Mouse (Mus musculus): ENCODE results near the gene Gstm6. TPM values are rescaled to one million over a fixed set of nuclear protein-coding genes. Genes with fewer than 3 reads are reported as not detected.

The Gstm6 gene
- polyA plus RNA-seq, 1 experiment from 2014 or later = 9.5 TPM

DNA sequence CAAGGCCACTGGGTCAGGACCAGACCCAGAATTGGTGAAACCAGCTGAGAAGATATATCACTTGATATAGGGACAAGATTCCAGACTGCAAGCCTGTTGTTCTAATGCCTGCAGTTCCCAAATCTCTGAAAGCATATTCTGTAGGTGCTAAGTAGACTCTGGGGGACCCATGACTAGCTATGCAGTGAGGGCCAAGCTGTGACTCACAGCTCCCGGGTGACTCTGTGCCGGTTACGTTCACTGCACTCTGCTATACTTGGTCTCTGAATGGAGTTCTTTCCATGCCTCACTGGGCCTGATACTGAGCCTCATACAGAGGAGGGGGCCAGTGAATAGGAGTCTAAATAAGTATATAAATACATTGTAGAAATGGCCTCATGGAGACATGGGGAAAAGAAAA is 15.7 kb downstream of the Gstm6 start:
- Histone ChIP-seq H3K4me1 (peaks cover 10% of the 10 kb centered on the region), H3K4me3 (no peak overlapping the region), H3K27me3 (replicated peaks) (peaks cover 5% of the 10 kb centered on the region; the same call in 1 of the 2 replicates), H3K27ac (replicated peaks) (no peak overlapping the region), H3K4me2 (no peak overlapping the region), H3K9ac (no peak overlapping the region), H3K9me3 (no peaks in the 10 kb centered on the region), H3K36me3 (no peaks in the 10 kb centered on the region)
- ATAC-seq (ENCODE audit: extremely low read depth, insufficient number of reproducible peaks, low FRiP score, low TSS enrichment) = no peak
- WGBS = 75% methylated on average over 3 of the region's 3 CpGs

DNA sequence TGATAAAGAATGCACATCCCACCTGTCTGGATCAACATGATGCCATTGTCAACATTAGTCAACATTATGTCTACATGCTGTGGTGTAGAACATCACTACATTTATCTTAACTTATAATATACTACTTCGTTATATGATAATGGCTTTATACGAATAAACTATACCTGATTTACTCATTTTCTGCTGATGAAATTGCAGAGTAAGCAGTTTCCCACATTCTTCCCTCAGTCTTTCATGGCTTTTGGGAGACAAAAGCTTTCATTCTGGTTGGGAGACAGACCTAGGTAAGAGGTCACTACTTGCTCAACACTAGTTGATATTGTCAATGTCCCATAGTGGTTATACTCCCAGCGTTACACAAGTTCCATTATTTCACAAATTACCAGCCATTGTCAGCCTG is 18.2 kb downstream of the Gstm6 start:
- Histone ChIP-seq H3K27ac (replicated peaks) (no peak overlapping the region), H3K9ac (no peak overlapping the region), H3K9me3 (no peaks in the 10 kb centered on the region), H3K4me1 (no peaks in the 10 kb centered on the region), H3K27me3 (replicated peaks) (peaks cover 16% of the 10 kb centered on the region; the same call in 1 of the 2 replicates), H3K36me3 (no peaks in the 10 kb centered on the region), H3K4me2 (no peak overlapping the region), H3K4me3 (no peak overlapping the region)
- 76% methylated on average over 3 of the region's 3 CpGs for WGBS
- no peak for ATAC-seq (ENCODE audit: extremely low read depth, insufficient number of reproducible peaks, low FRiP score, low TSS enrichment)

DNA sequence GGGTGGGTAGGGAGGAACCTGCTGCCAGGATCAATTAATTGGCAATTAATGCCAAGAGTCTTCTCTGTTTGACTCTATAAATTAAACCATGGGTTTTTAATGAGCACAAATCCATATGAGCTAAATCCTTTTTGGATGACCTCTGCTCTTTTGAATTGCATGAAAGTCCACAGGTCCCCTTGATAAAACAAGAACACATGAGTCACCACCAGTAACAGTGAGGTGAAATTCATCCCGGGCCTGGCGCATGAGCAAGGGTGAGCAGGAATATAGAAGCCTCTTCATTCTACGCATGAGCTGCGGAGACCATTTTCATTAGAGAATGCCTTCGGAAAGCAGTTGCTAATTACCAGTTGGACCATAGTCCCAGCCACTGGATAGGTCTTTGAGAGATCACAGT is 23.2 kb downstream of the Gstm6 start:
- Histone ChIP-seq H3K4me2 (no peak overlapping the region), H3K4me1 (no peaks in the 10 kb centered on the region), H3K9me3 (no peaks in the 10 kb centered on the region), H3K27ac (replicated peaks) (no peak overlapping the region), H3K27me3 (replicated peaks) (peaks cover 30% of the 10 kb centered on the region), H3K9ac (no peak overlapping the region), H3K36me3 (no peaks in the 10 kb centered on the region), H3K4me3 (no peak overlapping the region)
- ATAC-seq (ENCODE audit: extremely low read depth, insufficient number of reproducible peaks, low FRiP score, low TSS enrichment) = no peak
- WGBS = 92% methylated on average over 5 of the region's 5 CpGs

DNA sequence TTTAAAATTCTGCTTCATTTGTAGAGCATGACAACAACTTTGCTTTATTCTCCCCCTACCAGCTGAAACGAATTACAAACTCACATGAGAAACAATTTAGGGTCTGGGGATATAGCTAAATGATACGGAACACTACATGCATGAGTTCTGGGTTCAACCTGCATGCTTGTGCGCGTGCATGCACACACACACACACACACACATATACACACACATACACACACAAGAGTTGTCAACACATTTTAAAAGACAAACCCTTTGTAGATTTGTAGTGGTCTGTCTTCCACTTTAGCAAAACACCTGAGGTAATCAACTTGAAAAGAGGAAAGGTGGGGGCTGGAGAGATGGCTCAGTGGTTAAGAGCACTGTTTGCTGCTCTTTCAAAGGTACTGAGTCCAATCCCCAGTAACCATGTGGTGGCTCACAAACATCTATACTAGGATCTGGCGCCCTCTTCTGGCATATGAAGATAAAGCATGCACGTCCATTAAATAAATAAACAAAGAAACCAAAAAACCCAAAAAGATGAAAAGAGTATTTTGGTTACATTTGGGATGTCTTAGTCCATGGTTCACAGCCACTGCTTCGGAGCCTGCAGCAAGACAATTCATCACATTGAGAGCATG is 25.7 kb downstream of the Gstm6 start:
- no peak overlapping the region for H3K27ac ChIP-seq (replicated peaks)
- H3K36me3 ChIP-seq = no peaks in the 10 kb centered on the region
- no peak for ATAC-seq (ENCODE audit: extremely low read depth, insufficient number of reproducible peaks, low FRiP score, low TSS enrichment)
- H3K9me3 ChIP-seq = no peaks in the 10 kb centered on the region
- no peaks in the 10 kb centered on the region for H3K4me1 ChIP-seq
- H3K9ac ChIP-seq = no peak overlapping the region
- H3K4me2 ChIP-seq = no peak overlapping the region
- WGBS = 52% methylated on average over 7 of the region's 7 CpGs
- H3K4me3 ChIP-seq = no peak overlapping the region
- peaks cover 25% of the 10 kb centered on the region for H3K27me3 ChIP-seq (replicated peaks)

DNA sequence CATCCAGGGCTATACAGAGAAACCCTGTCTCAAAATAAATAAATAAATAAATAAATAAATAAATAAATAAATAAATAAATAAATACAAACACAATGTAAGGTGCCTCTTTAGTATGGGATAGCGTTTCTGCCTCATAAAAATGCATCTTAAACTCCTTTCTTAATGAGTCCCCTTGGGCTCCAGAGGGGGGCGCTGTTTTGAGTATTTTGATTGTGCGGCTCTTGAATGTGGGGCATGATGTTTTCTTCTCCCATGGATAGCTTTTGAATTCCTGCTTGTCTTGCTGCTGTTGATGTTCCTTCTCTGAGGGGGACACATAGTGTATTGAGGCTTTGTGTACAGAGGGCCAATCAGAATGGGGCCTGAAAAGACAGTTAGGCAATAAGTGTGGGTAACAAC is 26.5 kb downstream of the Gstm6 start:
- H3K4me1 ChIP-seq = no peaks in the 10 kb centered on the region
- WGBS = 72% methylated on average over 3 of the region's 3 CpGs
- H3K36me3 ChIP-seq = no peaks in the 10 kb centered on the region
- no peak overlapping the region for H3K4me3 ChIP-seq
- ATAC-seq (ENCODE audit: extremely low read depth, insufficient number of reproducible peaks, low FRiP score, low TSS enrichment) = no peak
- H3K9ac ChIP-seq = no peak overlapping the region
- H3K27ac ChIP-seq (replicated peaks) = no peak overlapping the region
- H3K27me3 ChIP-seq (replicated peaks) = peaks cover 25% of the 10 kb centered on the region
- H3K9me3 ChIP-seq = no peaks in the 10 kb centered on the region
- no peak overlapping the region for H3K4me2 ChIP-seq

DNA sequence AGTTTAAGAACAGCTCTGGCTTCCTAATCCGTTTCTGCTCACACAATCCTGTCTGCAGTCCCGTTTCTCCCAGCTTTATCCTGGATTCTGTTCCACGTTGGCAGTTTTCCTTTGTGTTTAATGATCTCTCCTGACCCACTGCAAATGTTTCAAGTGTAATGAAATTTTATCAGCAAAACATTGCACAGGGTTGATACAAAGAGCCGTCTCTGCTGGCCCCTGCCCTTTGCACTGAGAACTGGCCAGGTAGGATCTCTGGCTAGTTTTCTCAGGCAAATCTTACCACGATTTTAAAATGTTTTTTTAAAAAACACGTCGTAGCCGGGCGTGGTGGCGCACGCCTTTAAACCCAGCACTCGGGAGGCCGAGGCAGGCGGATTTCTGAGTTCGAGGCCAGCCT is 26.9 kb downstream of the Gstm6 start:
- Histone ChIP-seq H3K9ac (no peak overlapping the region), H3K4me3 (no peak overlapping the region), H3K4me2 (no peak overlapping the region), H3K4me1 (no peaks in the 10 kb centered on the region), H3K27me3 (replicated peaks) (peaks cover 24% of the 10 kb centered on the region), H3K9me3 (no peaks in the 10 kb centered on the region), H3K27ac (replicated peaks) (no peak overlapping the region), H3K36me3 (no peaks in the 10 kb centered on the region)
- no peak for ATAC-seq (ENCODE audit: extremely low read depth, insufficient number of reproducible peaks, low FRiP score, low TSS enrichment)
- WGBS = 75% methylated on average over 15 of the region's 15 CpGs

DNA sequence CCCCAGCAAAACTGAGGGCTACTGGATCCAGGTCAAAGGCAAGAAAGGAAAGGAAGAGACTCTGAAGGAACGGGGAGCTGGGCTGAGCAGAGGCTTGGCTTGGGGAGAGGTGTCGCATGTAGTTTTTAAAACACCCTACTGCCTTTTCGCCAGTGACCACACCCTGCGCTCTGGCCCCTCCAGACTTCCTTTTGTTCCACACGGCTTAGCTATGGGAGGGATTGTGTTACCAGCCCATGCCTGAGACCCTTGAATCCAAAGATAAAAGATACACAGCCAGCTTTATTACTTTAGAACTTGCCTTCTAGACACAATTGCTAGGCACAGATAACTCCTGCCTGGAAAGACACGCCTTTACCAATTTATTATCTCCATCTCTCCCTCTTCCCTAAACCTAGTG is 37.6 kb downstream of the Gstm6 start:
- H3K27me3 ChIP-seq (replicated peaks) = 0 out of 2 replicates have a peak, but pooled peaks cover 4% of the 10 kb centered on the region
- H3K36me3 ChIP-seq = no peaks in the 10 kb centered on the region
- no peak overlapping the region for H3K27ac ChIP-seq (replicated peaks)
- no peak overlapping the region for H3K4me2 ChIP-seq
- H3K9ac ChIP-seq = no peak overlapping the region
- no peaks in the 10 kb centered on the region for H3K9me3 ChIP-seq
- H3K4me1 ChIP-seq = peaks cover 5% of the 10 kb centered on the region
- WGBS = 55% methylated on average over 6 of the region's 6 CpGs
- no peak overlapping the region for H3K4me3 ChIP-seq
- no peak for ATAC-seq (ENCODE audit: extremely low read depth, insufficient number of reproducible peaks, low FRiP score, low TSS enrichment)

DNA sequence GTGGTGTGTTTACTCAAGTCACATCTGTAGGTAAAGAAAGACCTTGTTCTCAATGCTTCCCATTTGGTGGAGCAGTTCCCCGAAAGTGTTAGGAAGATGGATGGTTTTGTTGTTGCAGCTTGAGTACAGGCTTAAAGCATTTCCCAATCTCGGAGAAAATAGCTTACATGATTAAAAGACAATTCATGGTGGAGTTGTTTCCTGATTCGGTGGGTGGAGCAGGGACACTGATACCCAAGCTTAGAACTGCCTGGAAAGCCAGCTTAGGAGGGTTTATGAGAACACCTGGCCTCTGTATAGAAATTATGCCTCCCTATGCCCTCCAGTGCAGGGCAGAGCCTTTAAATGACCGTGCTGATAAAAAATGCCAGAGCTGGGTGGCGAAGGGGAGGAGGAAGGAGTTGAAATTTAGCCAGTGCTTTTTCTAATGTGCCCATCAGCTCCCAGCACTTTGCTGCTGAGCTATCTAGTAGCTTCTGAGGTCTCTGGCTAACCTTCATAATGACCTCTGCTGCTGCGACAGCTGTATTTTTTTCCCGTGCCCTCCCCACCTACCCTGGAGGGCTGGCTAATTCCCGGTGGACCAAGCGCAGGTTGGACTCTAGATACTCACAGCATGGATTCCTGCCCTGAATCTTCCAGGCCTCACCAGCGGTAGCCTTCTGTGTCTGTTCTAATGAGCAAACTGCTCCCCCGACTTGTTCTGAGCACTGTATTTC is 42.4 kb downstream of the Gstm6 start:
- H3K27ac ChIP-seq (replicated peaks) = no peak overlapping the region
- no peak for ATAC-seq (ENCODE audit: extremely low read depth, insufficient number of reproducible peaks, low FRiP score, low TSS enrichment)
- H3K4me1 ChIP-seq = peaks cover 11% of the 10 kb centered on the region
- peaks cover 17% of the 10 kb centered on the region for H3K36me3 ChIP-seq
- no peaks in the 10 kb centered on the region for H3K9me3 ChIP-seq
- no peaks in the 10 kb centered on the region for H3K27me3 ChIP-seq (replicated peaks)
- no peak overlapping the region for H3K9ac ChIP-seq
- H3K4me2 ChIP-seq = no peak overlapping the region
- WGBS = 51% methylated on average over 11 of the region's 11 CpGs
- no peak overlapping the region for H3K4me3 ChIP-seq

DNA sequence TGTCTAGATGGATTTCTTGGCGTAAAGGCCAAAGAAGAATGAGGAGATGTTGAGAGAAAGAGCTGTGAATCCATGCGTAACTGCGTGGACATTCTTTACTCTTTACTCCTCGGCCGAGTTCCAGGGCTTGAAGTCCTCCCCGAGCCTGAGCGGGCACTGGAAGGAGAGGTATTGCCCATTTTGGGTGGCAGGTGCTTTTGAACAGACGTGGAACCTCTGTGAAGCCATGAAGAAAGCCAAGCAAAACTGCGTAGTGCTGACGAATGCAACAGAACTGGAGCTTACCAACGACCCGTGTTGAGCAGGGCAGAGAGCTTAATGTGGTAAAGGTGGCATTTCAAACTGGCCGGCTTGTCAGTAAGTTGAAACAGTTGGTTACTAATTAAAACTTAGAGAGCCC is 44.9 kb downstream of the Gstm6 start:
- no peak for ATAC-seq (ENCODE audit: extremely low read depth, insufficient number of reproducible peaks, low FRiP score, low TSS enrichment)
- no peak overlapping the region for H3K4me3 ChIP-seq
- H3K36me3 ChIP-seq = peaks cover 17% of the 10 kb centered on the region
- no peaks in the 10 kb centered on the region for H3K9me3 ChIP-seq
- WGBS = 88% methylated on average over 13 of the region's 13 CpGs
- no peak overlapping the region for H3K27ac ChIP-seq (replicated peaks)
- H3K4me2 ChIP-seq = no peak overlapping the region
- H3K4me1 ChIP-seq = peaks cover 18% of the 10 kb centered on the region
- H3K9ac ChIP-seq = no peak overlapping the region
- H3K27me3 ChIP-seq (replicated peaks) = no peaks in the 10 kb centered on the region

DNA sequence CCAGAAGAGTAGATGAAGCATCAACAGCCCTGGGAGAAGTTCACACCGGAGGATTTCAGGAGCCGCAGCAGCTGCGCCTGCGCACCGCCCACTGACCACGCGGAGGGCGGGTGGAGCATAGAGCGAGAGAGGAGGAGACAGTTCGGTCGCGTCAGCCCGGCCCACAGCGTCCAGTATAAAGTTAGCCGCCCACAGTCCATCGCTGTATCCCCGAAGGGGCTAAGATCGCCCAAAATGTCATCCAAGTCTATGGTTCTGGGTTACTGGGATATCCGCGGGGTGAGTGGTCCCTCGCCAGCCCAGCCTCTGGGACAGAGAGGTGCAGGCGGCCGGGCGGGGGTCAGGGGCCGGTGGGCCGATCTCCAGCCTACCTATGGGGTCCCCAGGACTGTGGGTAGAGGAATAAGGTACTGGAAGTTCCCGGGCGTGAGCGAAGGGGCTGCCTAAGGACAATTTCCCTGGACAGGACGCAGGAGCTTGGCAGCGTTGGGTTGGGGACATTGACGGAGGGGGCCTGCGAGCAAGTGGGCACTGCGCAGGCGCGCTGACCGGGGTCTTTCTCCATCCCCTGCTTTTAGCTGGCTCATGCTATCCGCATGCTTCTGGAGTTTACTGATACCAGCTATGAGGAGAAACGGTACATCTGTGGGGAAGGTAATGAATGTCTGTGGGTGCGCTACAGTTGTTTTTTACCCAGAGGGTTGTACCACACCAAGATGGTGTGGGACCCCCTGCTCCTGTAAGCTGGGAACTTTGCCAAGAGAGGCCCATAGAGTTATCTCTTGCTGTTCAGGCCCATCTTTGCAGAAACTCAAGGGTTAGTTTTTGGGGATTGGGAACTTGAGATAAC is 47.6 kb downstream of the Gstm6 start, which contains the start of gene Gstm5:
Gene Gstm5 (plus strand): TSS at position 102 of the 850 bp plus-strand sequence.
- Histone ChIP-seq H3K9me3 (no peaks in the 10 kb centered on the region), H3K4me1 (peaks cover 13% of the 10 kb centered on the region), H3K4me3 (peak within 1 kb of the TSS; percentile 83), H3K36me3 (peaks cover 20% of the 10 kb centered on the region), H3K27ac (replicated peaks) (peak within 1 kb of the TSS; percentile 85), H3K4me2 (peak within 1 kb of the TSS; percentile 90), H3K9ac (peak within 1 kb of the TSS; percentile 90), H3K27me3 (replicated peaks) (no peaks in the 10 kb centered on the region)
- 8% methylated on average over 40 of the region's 40 CpGs for WGBS
- ATAC-seq (ENCODE audit: extremely low read depth, insufficient number of reproducible peaks, low FRiP score, low TSS enrichment) = peak; percentile 84

DNA sequence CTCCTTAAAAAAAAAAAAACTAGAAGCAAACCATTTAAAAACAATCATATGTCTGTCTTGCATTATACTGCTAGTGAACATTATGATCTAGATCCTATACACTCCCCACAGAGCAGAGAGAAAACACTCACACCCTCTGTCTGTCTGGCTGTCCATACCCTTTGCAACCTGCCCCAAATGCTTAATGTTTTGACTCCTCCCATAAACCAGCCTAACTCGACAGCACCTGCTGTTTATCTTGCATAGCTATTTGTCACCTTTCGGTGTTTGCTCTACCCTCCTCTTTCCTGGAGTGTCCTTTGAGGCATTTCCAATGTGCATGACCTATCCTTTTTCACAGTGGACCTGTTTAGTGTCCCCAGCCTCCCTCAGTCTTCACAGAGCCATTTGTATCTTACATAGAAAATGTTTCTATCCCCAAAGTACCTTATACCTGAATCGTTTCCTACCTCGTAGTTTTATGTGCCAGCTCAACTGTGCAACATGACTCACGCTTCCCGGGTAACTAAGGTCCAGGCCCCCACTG is 48.3 kb downstream of the Gstm6 start:
- no peak overlapping the region for H3K27ac ChIP-seq (replicated peaks)
- H3K27me3 ChIP-seq (replicated peaks) = no peaks in the 10 kb centered on the region
- peaks cover 20% of the 10 kb centered on the region for H3K36me3 ChIP-seq
- H3K9me3 ChIP-seq = no peaks in the 10 kb centered on the region
- ATAC-seq (ENCODE audit: extremely low read depth, insufficient number of reproducible peaks, low FRiP score, low TSS enrichment) = no peak
- 5% methylated on average over 6 of the region's 6 CpGs for WGBS
- H3K4me1 ChIP-seq = peaks cover 10% of the 10 kb centered on the region
- peak overlapping the region; percentile 90 for H3K4me2 ChIP-seq
- H3K4me3 ChIP-seq = peak overlapping the region; percentile 83
- peak overlapping the region; percentile 90 for H3K9ac ChIP-seq
